Mouse (Mus musculus) gastrocnemius, adult 18-20 months (tissue): ENCODE data around the gene Lix1l. TPM values are rescaled to one million over a fixed set of nuclear protein-coding genes. Genes with fewer than 3 reads are reported as not detected.

Experiments
- DNase-seq: peaks from one replicate; pipeline ENCODE4 v3.0.0; 2021; ENCODE audit warnings: low spot score
- long read RNA-seq, 2 experiments: library from polyadenylated mRNA; stranded (forward); transcript quantifications; one replicate each; pipeline ENCODE4 v2.0.0; 2021
- total RNA-seq, 2 experiments: library from RNA; stranded (reverse); gene quantifications; 2 replicates each; pipeline ENCODE4 v1.2.3; 2021

Gene Lix1l
- total RNA-seq: 1 to 10 TPM; 4.2 to 7.6 TPM
- long read RNA-seq, experiment 1, partial matches to known transcripts: 0 of 2 reads
- long read RNA-seq, experiment 1, other reads (novel, unspliced or antisense): 2 of 2 reads
- long read RNA-seq, experiment 2, partial matches to known transcripts: 0 of 1 reads
- long read RNA-seq, experiment 2, other reads (novel, unspliced or antisense): 1 of 1 reads

DNA sequence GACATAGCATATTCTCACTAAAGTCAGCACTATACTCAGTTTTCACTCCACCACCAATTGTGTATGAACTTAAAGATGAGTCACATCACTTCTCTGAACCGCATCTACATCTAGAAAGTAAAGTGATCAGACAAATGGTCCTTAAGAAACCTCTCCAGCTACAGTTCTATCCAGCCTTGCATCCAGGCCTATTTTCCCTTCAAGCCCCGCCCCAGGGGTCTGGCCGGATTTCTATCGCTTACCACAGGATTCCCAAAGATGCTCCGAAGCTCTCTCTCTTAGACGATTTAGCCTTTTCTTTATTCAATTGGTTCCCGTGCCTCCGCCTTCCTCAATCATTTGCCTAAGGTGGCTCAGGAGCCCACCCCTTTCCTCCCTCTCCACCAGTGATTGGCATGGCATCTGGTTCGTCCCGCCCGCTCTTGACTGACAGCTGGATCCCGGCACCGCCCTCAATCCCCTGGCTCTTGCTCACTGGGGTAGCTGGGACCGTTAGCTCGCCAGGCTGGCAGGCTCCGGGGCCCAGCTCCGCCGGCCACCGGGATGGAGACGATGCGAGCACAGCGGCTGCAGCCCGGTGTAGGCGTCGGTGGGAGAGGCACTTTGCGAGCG lies at the start of gene Lix1l:
Lix1l (plus strand) TSS at position 511 of the 612 bp plus-strand sequence.
- DNase-seq: peak; percentile 96

DNA sequence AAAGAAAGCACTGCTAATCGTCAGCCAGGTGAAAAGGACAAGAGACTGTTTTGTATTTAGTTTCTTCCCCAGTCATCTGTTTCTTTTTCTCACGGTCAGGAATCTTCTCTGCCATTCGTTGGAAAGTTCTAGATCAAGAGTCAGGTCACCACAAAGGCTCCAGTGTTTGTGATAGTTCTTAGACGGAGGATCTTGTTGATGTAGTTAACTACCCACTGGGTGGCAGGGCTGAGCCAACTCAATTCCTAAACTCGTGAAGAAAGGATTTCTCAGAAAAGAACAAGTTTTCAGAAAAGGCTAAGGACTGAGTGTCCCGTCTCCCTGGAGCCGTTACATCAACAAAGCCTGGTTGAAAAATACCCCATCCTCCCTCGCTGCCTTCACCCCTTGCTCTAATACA lies 49.7 kb upstream of the Lix1l start:
- DNase-seq: peak; percentile 75

DNA sequence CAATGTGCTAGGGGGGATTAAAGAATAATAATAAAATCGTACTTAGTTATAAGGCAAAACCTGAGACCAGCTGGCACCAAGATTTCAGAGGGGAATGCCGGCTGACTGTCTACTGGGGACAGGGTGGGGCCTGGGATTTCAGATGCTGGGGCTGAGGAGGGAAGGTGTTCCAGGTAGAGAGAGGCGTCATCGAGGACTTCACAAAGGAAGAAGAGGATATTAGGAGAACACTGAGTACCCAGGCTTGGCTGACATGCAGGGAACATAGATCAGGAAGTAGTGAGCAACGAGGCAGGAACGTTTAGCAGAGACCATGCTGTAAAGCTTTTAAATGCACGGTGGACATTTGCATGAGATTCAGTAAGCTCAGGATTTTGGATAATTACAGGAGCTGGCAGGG lies 49.1 kb upstream of the Lix1l start:
- DNase-seq: no peak

DNA sequence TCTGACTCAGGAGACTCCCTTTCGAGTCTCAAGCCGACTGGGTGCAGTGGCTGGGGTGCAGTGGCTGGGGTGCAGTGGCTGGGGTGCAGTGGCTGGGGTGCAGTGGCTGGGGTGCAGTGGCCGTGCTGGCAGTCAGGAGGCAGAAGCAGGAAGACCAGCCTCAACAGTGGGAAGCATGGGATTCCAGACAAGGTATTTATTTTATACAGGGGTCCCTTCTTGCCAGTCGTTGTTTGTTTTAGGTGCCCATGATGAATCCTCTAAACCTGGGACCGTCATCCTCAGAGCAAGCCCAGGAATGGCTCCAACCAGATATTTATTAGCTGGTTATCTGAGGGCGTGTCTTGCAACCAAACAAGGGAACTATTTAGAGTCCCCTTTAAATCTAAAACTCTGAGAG lies 47.3 kb upstream of the Lix1l start:
- DNase-seq: no peak

DNA sequence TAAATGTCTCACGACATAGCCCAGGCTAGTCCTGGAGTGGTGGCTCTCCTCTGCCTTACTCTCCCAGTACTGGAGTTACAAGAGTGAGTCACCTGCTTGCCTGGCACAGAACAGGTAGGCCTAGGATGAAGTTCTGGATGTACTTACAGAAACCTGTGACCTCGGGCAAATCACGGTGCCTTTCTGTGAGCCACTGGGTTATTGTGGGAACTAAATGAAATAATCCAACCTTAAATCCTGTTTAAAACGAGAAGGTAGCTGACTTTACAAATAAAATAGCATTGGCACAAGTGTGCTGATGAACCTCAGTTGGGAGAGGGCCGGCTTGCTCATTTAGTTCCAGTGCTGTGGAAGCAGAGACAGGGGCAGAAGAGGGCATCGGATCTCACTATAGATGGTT lies 46.7 kb upstream of the Lix1l start:
- no peak for DNase-seq

DNA sequence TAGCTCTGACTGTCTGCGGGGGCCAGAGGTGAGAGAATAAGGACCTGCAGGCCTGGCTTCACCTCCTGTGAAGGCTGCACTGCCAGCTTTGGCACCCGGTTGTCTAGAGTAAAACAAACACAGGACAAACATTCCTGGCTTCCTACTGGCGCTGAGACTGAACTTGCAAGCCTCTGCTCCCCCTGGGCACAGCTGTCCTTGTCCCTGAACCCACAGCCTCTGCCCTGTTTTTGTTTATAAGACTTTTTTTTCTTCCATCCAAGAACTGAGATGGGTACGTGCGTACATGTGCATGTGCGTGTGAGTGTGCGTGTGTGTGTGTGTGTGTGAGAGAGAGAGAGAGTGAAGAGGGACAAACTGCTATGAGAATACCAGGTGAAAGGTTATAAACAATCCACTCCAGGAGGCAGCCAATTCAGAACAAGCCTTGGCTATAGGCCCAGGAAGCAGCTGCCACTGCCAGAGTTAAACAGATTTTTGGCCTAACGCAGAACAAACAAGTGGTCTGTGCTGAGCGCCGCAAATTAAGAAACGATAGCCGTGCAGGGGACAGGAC lies 45.8 kb upstream of the Lix1l start:
- DNase-seq: peak; percentile 90

DNA sequence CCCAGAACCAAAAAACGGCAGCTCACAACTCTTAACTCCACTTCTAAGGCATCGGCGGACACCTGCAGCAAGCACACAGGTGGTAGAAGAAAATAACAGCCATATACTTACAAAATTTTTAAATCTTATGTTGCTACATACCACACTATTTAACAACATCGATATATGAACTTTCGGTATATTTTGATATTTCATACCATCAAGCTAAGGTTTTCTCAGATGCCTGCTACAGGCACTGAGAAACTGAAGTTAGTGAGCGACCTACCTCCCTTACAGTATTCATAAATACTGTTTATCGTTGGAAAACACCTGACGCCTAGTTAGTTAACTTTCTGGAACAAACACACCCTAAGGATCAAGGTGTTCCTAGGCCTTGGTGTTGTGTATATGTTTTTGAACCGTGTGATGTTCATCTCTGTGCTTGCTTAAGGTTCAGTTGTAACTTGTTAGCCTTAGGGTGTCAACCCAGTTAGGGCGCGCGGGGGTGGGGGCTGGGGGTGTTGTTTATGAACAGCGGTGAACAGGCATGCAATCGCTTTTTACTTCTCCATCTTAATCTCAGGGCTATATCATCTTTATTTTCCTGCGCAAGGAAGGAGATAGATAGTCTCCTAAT lies 44.8 kb upstream of the Lix1l start:
- DNase-seq: no peak

DNA sequence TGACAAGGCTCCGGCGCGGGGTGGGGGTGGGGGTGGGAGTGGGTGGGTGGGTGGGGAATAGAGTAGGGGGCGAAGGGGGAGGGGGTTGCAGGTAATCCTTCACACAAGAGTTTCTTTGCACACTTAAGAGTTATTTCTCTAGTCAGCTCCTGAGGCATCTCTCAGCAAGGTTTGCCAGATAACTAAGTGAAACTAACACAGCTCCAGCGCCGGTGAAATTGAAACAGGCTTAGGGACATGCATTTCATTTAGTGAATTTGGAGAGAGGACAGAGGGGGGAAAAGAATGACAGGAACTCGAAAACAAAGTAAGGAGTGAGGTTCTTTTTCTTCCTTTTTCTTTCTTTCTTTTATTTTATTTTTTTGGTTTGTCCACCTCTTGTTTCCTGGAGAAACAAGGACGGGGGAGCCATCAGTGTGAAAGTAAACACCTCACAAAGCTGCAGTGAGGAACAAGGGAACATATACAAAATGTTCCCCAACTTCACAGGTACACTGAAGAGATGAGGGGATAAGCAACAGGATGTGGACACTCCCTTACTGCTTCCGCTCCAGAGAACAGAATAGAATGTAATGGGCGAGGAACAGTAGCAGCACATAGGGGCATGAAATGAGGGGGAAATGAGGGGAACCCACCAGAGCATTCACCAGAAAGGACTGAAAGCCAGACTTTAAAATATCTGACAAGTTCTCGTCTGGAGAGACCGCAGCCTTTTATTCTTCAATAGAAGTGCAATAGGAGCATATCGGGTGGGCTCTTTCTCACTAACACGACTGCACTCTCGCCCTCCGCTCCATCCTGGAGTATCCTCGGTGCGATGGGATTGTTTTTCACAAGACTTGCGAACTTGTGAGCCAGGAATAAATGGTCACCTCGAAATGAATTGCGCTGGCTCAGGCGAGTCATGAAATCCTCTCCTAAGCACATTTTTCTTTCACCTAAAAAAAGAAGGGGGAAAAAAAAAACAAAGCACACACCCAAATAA lies 44.0 kb upstream of the Lix1l start:
- peak; percentile 47 for DNase-seq

DNA sequence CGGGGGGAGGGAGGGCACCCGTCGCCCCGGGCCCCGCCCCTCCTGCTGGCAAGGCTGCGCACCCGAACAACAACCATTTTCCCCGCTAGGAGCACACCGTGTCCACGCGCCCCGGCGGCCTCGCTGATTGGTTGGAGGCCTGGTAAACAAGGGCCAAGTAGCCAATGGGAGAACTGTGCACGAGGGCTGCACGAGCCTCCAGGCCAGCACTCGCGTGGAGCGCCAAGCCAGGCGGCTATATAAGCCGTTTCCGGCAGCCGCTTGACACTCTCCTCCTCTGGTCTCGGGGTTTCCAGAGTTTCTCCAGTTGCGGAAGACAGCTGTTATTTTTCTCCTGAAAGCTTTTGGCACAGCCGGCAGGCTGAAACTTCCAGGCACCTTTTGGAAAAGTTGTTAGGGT lies 43.3 kb upstream of the Lix1l start, which contains the start of gene Txnip:
Txnip (plus strand) TSS at position 264 of the 400 bp plus-strand sequence.
- peak; percentile 100 for DNase-seq

DNA sequence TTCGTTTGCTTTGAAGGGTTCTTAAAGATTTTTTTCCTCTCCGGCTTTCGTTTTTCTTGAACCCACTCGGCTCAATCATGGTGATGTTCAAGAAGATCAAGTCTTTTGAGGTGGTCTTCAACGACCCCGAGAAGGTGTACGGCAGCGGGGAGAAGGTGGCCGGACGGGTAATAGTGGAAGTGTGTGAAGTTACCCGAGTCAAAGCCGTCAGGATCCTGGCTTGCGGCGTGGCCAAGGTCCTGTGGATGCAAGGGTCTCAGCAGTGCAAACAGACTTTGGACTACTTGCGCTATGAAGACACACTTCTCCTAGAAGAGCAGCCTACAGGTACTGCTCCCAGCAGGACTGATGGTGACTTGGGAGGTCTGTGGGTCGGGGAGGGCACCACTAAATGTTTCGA lies 42.8 kb upstream of the Lix1l start:
- DNase-seq: no peak

DNA sequence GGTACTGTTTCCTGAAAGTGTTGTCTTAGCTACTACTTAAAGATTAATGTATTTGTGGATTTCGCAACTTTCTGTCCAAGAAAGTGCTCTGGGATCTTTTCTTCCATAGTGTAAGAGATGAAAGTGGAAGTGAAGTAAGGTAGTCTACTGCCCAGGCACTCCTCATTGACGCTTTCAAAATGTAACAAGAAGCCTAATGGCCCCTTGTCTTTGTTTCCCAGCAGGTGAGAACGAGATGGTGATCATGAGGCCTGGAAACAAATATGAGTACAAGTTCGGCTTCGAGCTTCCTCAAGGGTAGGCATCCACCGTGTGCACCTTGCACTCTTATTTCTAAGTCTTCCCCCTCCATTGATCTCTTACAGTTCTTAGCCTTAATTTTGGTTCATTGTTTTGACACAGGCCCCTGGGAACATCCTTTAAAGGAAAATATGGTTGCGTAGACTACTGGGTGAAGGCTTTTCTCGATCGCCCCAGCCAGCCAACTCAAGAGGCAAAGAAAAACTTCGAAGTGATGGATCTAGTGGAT lies 42.2 kb upstream of the Lix1l start:
- DNase-seq: no peak

DNA sequence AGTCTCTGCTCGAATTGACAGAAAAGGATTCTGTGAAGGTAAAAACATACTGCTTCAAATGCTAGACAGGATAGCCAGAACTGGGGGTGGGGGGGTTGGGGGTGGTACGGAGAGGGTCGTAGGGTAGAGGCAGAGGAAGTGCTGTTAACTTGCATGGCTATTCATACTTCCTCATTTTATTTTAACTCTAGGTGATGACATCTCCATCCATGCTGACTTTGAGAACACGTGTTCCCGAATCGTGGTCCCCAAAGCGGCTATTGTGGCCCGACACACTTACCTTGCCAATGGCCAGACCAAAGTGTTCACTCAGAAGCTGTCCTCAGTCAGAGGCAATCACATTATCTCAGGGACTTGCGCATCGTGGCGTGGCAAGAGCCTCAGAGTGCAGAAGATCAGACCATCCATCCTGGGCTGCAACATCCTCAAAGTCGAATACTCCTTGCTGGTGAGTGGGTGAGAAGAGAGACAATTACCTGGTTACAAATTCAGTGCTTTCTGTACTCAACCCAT lies 41.5 kb upstream of the Lix1l start:
- peak; percentile 61 for DNase-seq

DNA sequence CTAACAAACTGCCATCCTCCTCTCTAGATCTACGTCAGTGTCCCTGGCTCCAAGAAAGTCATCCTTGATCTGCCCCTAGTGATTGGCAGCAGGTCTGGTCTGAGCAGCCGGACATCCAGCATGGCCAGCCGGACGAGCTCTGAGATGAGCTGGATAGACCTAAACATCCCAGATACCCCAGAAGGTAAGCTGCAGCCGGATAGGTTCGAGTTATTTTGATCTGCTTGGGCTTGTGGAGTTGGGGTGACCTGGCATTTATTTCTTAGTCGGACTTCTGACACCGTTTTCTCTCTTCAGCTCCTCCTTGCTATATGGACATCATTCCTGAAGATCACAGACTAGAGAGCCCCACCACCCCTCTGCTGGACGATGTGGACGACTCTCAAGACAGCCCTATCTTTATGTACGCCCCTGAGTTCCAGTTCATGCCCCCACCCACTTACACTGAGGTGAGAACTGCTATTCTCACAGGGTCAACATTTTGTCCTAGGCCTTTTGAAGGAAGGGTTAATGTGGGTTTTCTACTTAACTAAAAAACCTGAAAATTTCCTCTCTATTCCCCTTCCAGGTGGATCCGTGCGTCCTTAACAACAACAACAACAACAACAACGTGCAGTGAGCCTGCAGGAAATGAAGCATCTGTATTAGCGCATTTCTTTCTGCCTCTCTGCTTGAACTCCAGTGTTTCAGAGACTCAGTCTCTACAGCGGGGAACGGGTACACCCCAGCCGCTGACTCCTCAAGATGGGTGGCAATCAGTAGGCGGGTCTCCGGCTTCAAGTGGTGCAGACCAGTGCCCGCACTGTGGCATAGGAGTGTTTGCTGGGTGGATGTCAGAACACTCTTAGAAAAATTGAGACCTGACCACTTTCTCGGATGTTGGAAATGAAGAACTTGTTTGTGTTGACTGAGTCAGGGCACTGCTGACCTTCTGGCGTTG lies 40.8 kb upstream of the Lix1l start:
- DNase-seq: peak; percentile 61

DNA sequence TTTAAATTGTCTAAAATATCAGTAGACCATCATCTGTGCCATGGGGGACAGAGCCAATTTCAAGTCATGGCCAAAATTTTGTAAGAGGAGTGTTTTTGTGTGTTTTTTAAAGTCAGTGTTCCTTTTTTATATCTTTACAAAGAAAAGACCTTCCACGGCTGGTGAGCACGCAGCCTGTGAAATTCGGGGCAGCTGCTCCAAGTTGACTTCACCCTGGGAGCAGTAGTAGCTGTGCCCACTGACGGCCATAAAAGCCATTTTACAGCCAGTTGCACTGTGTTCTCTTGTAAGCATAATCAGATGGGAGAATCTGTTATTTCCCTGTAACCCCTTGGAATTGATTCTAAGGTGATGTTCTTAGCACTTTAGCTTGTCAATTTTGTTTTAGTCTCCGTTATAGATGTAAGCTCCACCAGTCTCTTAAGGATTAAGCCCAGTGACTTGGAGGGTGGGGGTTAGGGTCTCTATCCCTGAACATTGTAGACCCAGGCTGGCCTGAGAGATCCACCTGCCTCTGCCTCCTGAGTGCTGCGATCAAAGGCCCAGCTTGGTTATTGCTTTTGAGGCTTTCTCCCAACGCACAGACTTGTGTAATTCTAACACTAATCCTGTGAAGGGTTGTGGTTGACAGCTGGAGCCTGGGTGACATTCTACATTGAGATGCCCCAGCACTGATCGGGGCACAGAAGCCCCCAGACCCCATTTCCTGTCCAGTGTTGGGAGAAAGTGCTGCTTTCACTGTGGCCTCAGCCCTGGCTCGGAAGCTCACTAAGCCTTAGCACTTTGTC lies 39.9 kb upstream of the Lix1l start:
- peak; percentile 61 for DNase-seq

DNA sequence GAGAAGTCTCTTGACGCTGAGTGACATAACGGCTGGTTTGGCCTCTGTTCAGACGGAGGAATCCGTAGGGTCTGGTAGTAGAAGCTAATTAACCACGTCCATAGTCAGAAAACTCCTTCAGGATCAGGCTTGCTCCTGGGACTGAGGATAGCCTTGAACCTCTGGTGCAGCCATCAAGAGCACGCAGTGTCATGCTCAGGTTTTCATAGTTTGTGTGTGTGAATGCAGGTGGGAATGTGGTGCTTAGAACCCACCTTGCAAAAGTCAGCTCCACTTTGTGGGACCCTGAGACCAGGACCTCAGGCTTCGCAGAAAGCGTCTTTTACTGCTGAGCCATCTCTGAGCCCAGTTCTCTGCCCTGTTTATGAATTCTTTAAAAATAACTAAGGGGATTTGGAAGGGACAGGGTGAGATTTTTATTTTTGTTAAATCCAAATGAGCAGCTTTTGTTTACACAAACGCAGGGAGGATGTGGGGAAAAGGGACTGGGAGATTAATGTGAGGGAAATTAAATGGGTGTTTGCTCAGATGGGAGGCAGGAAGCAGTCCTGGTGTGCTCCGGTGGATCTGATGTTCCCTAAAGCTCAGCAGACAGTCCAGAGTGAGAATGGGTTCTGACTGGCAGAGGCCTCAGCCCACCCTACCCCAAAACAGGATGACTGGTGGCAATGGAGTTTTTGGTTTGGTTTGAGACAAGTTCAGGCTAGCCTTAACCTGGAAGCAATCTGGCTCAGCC lies 38.8 kb upstream of the Lix1l start:
- DNase-seq: peak; percentile 82

DNA sequence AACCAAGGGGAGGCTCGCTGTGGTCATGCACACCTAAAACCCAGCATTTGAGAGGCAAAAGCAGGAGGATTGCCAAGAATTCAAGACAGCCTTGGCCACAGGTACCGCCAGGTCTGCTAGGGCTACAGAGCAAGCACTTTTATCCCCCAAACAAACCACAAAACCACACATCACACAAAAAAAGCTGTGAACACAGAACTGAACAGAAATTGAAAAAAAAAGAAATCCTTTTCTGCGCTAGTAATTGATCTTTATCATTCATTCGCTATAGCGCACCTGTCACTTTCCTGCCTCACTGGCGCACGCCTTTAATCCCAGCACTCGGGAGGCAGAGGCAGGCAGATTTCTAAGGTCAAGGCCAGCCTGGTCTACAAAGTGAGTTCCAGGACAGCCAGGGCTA lies 37.7 kb upstream of the Lix1l start:
- DNase-seq: no peak

DNA sequence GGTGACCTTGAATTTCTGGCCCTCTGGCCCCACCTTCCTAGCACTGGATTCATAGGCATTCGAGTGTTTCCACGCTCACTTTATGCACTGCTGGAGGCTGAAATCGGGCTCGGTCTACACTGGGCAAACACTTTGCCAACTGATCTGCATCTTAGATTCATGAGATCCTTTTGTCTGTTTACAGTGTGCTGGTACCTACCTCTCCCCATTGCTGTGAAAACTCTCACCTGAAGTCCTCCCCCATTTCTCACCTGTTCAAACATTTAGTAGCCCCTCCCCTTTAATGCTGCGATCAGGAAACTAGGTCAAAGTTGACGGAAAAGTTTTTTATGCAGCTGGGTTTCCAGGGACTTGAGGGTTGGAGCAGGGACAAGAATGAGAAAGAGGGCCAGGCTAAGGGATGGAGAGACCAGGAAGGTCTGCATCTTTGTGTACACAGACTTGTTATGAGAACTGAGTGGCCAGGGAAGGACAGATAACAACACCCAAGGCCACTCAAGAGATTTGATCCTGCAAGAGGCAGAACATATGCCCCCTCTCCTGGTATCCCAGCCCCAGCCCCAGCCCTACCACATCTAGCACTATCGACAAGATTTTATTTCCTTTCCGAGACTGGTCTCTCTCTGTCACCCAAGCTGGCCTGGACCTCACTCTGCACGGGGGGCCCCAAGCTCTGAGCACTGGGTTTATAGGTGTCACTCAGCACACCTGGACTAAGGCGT lies 36.9 kb upstream of the Lix1l start:
- peak; percentile 58 for DNase-seq

DNA sequence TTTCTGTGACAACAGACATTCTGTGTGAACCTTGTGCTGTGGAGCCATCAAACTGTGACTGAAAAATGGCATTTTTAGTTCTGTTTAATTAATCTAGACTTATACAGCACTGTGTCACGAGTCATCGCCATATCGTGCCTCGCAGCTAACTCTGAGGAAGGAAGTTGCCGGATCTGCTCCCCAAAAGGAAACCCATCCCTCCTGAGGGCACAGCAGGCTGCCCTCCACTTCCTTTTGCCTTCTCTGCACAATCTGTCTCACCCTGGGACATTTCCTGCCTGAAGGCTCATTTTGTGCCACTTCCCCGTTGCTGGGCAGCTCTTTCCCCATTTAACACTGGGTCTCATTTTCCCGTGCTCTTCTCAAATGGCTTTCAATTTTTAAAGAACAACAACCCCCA lies 36.3 kb upstream of the Lix1l start:
- peak; percentile 47 for DNase-seq
